Mouse (Mus musculus) megakaryocyte, embryonic 14.5 days (primary cell): ENCODE data around the gene Adgrv1.

Experiments used
- FLI1 ChIP-seq: IDR thresholded peaks from 2 replicates; pipeline ENCODE4 v1.6.1; 2012; ENCODE audit warnings: low read length, inconsistent platforms, mixed read lengths
- GATA1 ChIP-seq: IDR thresholded peaks from 3 replicates; pipeline ENCODE4 v1.6.1; 2012; ENCODE audit warnings: mixed read lengths, low read length, inconsistent platforms, borderline replicate concordance

GRCm38 (mm10) chr13:81465794-81466193 lies 167.2 kb downstream of the Adgrv1 start:
- TF ChIP-seq GATA1: no peak
- TF ChIP-seq FLI1: no peak
